Mouse (Mus musculus): ENCODE measurements around the gene Med22. TPM values are rescaled to one million over a fixed set of nuclear protein-coding genes. Genes with fewer than 3 reads are reported as not detected.

Gene Med22
- polyA plus RNA-seq, 1 experiment from 2014 or later: 164 TPM

- Histone ChIP-seq H3K4me2 (replicated peaks) (no peak overlapping the region), H3K36me3 (peaks cover 44% of the 10 kb centered on the region), H3K4me1 (replicated peaks) (peaks cover 64% of the 10 kb centered on the region), H3K27me3 (no peaks in the 10 kb centered on the region), H3K9ac (replicated peaks) (no peak overlapping the region), H3K4me3 (replicated peaks) (no peak overlapping the region), H3K27ac (no peak overlapping the region), H3K9me3 (no peaks in the 10 kb centered on the region)
- no peak for ATAC-seq
- 89% methylated on average over 17 of the region's 17 CpGs for WGBS
These were observed 3.1 kb upstream of the Med22 start for GRCm38 (mm10) chr2:26913416-26914147.

GRCm38 (mm10) chr2:26912253-26912770 lies 1.8 kb upstream of the Med22 start:
- H3K4me3 ChIP-seq (replicated peaks): peak overlapping the region; percentile 95
- peaks cover 44% of the 10 kb centered on the region for H3K36me3 ChIP-seq
- H3K27ac ChIP-seq: no peak overlapping the region
- H3K9me3 ChIP-seq: no peaks in the 10 kb centered on the region
- H3K4me1 ChIP-seq (replicated peaks): peaks cover 64% of the 10 kb centered on the region
- peak overlapping the region; percentile 99 for H3K9ac ChIP-seq (replicated peaks)
- no peak for ATAC-seq
- H3K27me3 ChIP-seq: no peaks in the 10 kb centered on the region
- 67% methylated on average over 5 of the region's 5 CpGs for WGBS
- H3K4me2 ChIP-seq (replicated peaks): peak overlapping the region; percentile 100

GRCm38 (mm10) chr2:26910994-26911765 lies 703 bp upstream of the Med22 start:
- H3K27me3 ChIP-seq: no peaks in the 10 kb centered on the region
- peak overlapping the region; percentile 99 for H3K9ac ChIP-seq (replicated peaks)
- H3K36me3 ChIP-seq: peaks cover 54% of the 10 kb centered on the region
- peaks cover 57% of the 10 kb centered on the region for H3K4me1 ChIP-seq (replicated peaks)
- peak overlapping the region; percentile 95 for H3K4me3 ChIP-seq (replicated peaks)
- WGBS: under 1% methylated on average over 37 of the region's 37 CpGs
- H3K27ac ChIP-seq: peak overlapping the region; percentile 94
- peak overlapping the region; percentile 100 for H3K4me2 ChIP-seq (replicated peaks)
- no peaks in the 10 kb centered on the region for H3K9me3 ChIP-seq
- ATAC-seq: peak; percentile 65

- Histone ChIP-seq H3K4me3 (replicated peaks) (peak overlapping the region; percentile 95), H3K4me2 (replicated peaks) (peak overlapping the region; percentile 89), H3K27me3 (no peaks in the 10 kb centered on the region), H3K36me3 (peaks cover 67% of the 10 kb centered on the region), H3K4me1 (replicated peaks) (peaks cover 42% of the 10 kb centered on the region), H3K9me3 (no peaks in the 10 kb centered on the region), H3K27ac (peak overlapping the region; percentile 94; the same call in 1 of the 2 replicates), H3K9ac (replicated peaks) (peak overlapping the region; percentile 91)
- ATAC-seq: no peak
These were observed 1.1 kb downstream of the Med22 start for GRCm38 (mm10) chr2:26909387-26909784.

- peaks cover 65% of the 10 kb centered on the region for H3K36me3 ChIP-seq
- WGBS: 85% methylated on average over 18 of the region's 18 CpGs
- H3K9ac ChIP-seq (replicated peaks): peak overlapping the region; percentile 91
These were observed 1.6 kb downstream of the Med22 start for GRCm38 (mm10) chr2:26908710-26909386.

GRCm38 (mm10) chr2:26907109-26907508 lies 3.4 kb downstream of the Med22 start:
- no peak overlapping the region for H3K9ac ChIP-seq (replicated peaks)
- ATAC-seq: no peak
- H3K4me2 ChIP-seq (replicated peaks): no peak overlapping the region
- no peak overlapping the region for H3K4me3 ChIP-seq (replicated peaks)
- WGBS: 67% methylated on average over 4 of the region's 4 CpGs
- peaks cover 47% of the 10 kb centered on the region for H3K4me1 ChIP-seq (replicated peaks)
- H3K27me3 ChIP-seq: no peaks in the 10 kb centered on the region
- peaks cover 48% of the 10 kb centered on the region for H3K36me3 ChIP-seq
- H3K27ac ChIP-seq: no peak overlapping the region
- no peaks in the 10 kb centered on the region for H3K9me3 ChIP-seq

More at GRCm38 (mm10) chr2:26908710-26909386, 1.6 kb downstream of the Med22 start:
- H3K4me3 ChIP-seq (replicated peaks): peak overlapping the region; percentile 95
- no peaks in the 10 kb centered on the region for H3K27me3 ChIP-seq
- H3K27ac ChIP-seq: no peak overlapping the region
- H3K4me1 ChIP-seq (replicated peaks): peaks cover 45% of the 10 kb centered on the region
- peak overlapping the region; percentile 89 for H3K4me2 ChIP-seq (replicated peaks)
- no peak for ATAC-seq
- H3K9me3 ChIP-seq: no peaks in the 10 kb centered on the region

GRCm38 (mm10) chr2:26906431-26906830 lies 4.0 kb downstream of the Med22 start:
- no peak for ATAC-seq
- 97% methylated on average over 3 of the region's 3 CpGs for WGBS
- H3K9ac ChIP-seq (replicated peaks): no peak overlapping the region
- H3K36me3 ChIP-seq: peaks cover 45% of the 10 kb centered on the region
- no peak overlapping the region for H3K4me3 ChIP-seq (replicated peaks)
- H3K27ac ChIP-seq: no peak overlapping the region
- no peaks in the 10 kb centered on the region for H3K27me3 ChIP-seq
- H3K4me1 ChIP-seq (replicated peaks): peaks cover 47% of the 10 kb centered on the region
- no peaks in the 10 kb centered on the region for H3K9me3 ChIP-seq
- H3K4me2 ChIP-seq (replicated peaks): no peak overlapping the region

GRCm38 (mm10) chr2:26905936-26906335 lies 4.5 kb downstream of the Med22 start:
- Histone ChIP-seq H3K9ac (replicated peaks) (no peak overlapping the region), H3K9me3 (no peaks in the 10 kb centered on the region), H3K4me3 (replicated peaks) (no peak overlapping the region), H3K27me3 (no peaks in the 10 kb centered on the region), H3K4me2 (replicated peaks) (no peak overlapping the region), H3K27ac (no peak overlapping the region), H3K4me1 (replicated peaks) (peaks cover 52% of the 10 kb centered on the region), H3K36me3 (peaks cover 45% of the 10 kb centered on the region)
- no peak for ATAC-seq
- WGBS: 80% methylated on average over 2 of the region's 2 CpGs

- no peak for ATAC-seq
- Histone ChIP-seq H3K4me1 (replicated peaks) (peaks cover 43% of the 10 kb centered on the region), H3K36me3 (peaks cover 63% of the 10 kb centered on the region), H3K4me3 (replicated peaks) (peak overlapping the region; percentile 78), H3K9ac (replicated peaks) (peak overlapping the region; percentile 81), H3K9me3 (no peaks in the 10 kb centered on the region), H3K4me2 (replicated peaks) (peak overlapping the region; percentile 84), H3K27ac (peak overlapping the region; percentile 88), H3K27me3 (no peaks in the 10 kb centered on the region)
- 14% methylated on average over 7 of the region's 7 CpGs for WGBS
These were observed 7.2 kb downstream of the Med22 start for GRCm38 (mm10) chr2:26903311-26903710.

- Histone ChIP-seq H3K4me2 (replicated peaks) (peak within 1 kb of the TSS; percentile 84), H3K4me3 (replicated peaks) (peak within 1 kb of the TSS; percentile 78), H3K9ac (replicated peaks) (peak within 1 kb of the TSS; percentile 81), H3K27me3 (no peaks in the 10 kb centered on the region), H3K4me1 (replicated peaks) (peaks cover 37% of the 10 kb centered on the region), H3K9me3 (no peaks in the 10 kb centered on the region), H3K27ac (peak within 1 kb of the TSS; percentile 88), H3K36me3 (peaks cover 63% of the 10 kb centered on the region)
- peak; percentile 98 for ATAC-seq
- WGBS: under 1% methylated on average over 41 of the region's 41 CpGs
These were observed 7.8 kb downstream of the Med22 start, which contains the start of gene Surf6 for GRCm38 (mm10) chr2:26902467-26903220. Gene Surf6 (minus strand): TSS chr2:26902879.

- Histone ChIP-seq H3K9ac (replicated peaks) (peak overlapping the region; percentile 81), H3K27me3 (no peaks in the 10 kb centered on the region), H3K36me3 (peaks cover 63% of the 10 kb centered on the region), H3K9me3 (no peaks in the 10 kb centered on the region), H3K27ac (no peak overlapping the region), H3K4me2 (replicated peaks) (peak overlapping the region; percentile 84), H3K4me3 (replicated peaks) (peak overlapping the region; percentile 78), H3K4me1 (replicated peaks) (peaks cover 32% of the 10 kb centered on the region)
- ATAC-seq: no peak
- WGBS: 17% methylated on average over 7 of the region's 7 CpGs
These were observed 8.6 kb downstream of the Med22 start for GRCm38 (mm10) chr2:26901834-26902400.
